Mouse (Mus musculus) intestine, embryonic 16.5 days (tissue): ENCODE data around the gene Tox2. TPM values are rescaled to one million over a fixed set of nuclear protein-coding genes. Genes with fewer than 3 reads are reported as not detected.

Experiments
- ATAC-seq: fragments of 200-750 bp; cut with Nextera tagmentation; 2 replicates; pipeline ENCODE4 v1.8.0; 2017; ENCODE audit warnings: moderate TSS enrichment, moderate library complexity
- H3K27ac ChIP-seq: fragments of 300-500 bp; sonication (generic); 2 replicates; pipeline ENCODE4 v1.5.1; 2014; ENCODE audit warnings: mild to moderate bottlenecking, low read length
- H3K27me3 ChIP-seq: fragments of 300-500 bp; sonication (generic); replicated peaks from 2 replicates; pipeline ENCODE4 v1.6.1; 2014; ENCODE audit warnings: low read length, control low read depth, mixed read lengths; ENCODE audit not compliant: control insufficient read depth, insufficient read depth
- H3K36me3 ChIP-seq: fragments of 300-500 bp; sonication (generic); 2 replicates; pipeline ENCODE4 v1.6.1; 2014; ENCODE audit warnings: low read length, control low read depth; ENCODE audit not compliant: control insufficient read depth, insufficient read depth
- H3K4me1 ChIP-seq: fragments of 300-500 bp; sonication (generic); 2 replicates; pipeline ENCODE4 v1.6.1; 2014; ENCODE audit warnings: low read length, control low read depth, mixed read lengths; ENCODE audit not compliant: control insufficient read depth, insufficient read depth
- H3K4me2 ChIP-seq: fragments of 300-500 bp; sonication (generic); 2 replicates; pipeline ENCODE4 v1.6.1; 2014; ENCODE audit warnings: low read depth, low read length, control low read depth
- H3K4me3 ChIP-seq: fragments of 300-500 bp; sonication (generic); 2 replicates; pipeline ENCODE4 v1.5.1; 2014; ENCODE audit warnings: mild to moderate bottlenecking, low read length
- H3K9ac ChIP-seq: fragments of 300-500 bp; sonication (generic); 2 replicates; pipeline ENCODE4 v1.6.1; 2014; ENCODE audit warnings: low read depth, low read length
- H3K9me3 ChIP-seq: fragments of 300-500 bp; sonication (generic); 2 replicates; pipeline ENCODE4 v1.6.1; 2016; ENCODE audit warnings: low read length, control low read depth; ENCODE audit not compliant: control insufficient read depth
- WGBS: fragments of 180-500 bp; shearing (Covaris S2); extraction: QIAGEN DNeasy Blood & Tissue Kit; methylation state at CpG from one replicate; pipeline ENCODE4 v1.1.7; 2014; 5-methylcytosine and 5-hydroxymethylcytosine counted together
- polyA plus RNA-seq: library from polyadenylated mRNA; unstranded; fragments of >200 nt; fragmentation: Nextera tagmentation; extraction: Ambion mirVana; gene quantifications from 2 replicates; pipeline ENCODE4 v1.2.1, GENCODE M21; 2015

Tox2 gene
- polyA plus RNA-seq, 1 experiment from 2014 or later = 5.7 TPM

- peaks cover 32% of the 10 kb centered on the region for H3K27me3 ChIP-seq
- peaks cover 22% of the 10 kb centered on the region for H3K4me1 ChIP-seq
- ATAC-seq = no peak
- peak overlapping the region; percentile 63 for H3K4me3 ChIP-seq
- H3K9ac ChIP-seq = peak overlapping the region; percentile 69
- H3K36me3 ChIP-seq = no peaks in the 10 kb centered on the region
- 1% methylated on average over 75 of the region's 75 CpGs for WGBS
- no peak overlapping the region for H3K27ac ChIP-seq
- H3K9me3 ChIP-seq = peaks cover 4% of the 10 kb centered on the region; the same call in 1 of the 2 replicates
- H3K4me2 ChIP-seq = peak overlapping the region; percentile 98
These were observed 966 bp downstream of the Tox2 start for GRCm38 (mm10) chr2:163203635-163204547.

DNA sequence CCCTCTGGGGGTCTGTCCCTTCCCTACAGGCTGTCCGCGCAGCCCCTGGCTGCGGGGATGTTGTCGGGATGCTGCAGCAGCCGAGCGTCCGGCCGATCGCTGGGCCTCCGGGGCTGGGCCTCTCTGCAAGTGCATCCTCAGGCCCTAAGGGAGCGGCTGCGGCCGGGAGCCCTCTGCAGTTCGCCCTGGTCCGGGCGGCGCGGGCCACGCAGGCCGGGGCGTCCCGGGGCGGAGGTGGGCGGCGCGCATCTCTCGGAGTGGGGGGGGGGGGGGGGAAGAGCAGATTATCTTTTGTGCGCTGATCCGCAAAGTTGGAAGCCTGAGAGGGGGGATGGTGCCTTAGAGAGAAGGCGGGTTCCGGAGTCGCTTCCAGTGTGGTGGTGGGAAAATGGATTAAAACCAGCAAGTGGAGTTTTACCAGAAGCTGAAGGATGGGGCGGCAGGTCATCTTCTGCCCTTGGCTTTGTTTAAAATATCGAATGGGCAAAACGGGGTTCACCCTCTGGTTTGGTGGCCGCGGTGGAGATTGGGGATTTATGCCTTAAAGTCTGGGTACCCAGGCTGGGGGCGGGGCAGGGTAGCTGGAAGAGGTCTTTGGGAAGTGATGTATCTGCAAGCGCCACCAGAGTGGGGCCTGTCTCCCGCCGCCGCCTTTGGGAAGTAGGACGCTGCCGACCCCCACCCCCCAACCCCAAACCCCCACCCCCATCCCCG, 1.8 kb downstream of the Tox2 start:
- Histone ChIP-seq H3K27me3 (peaks cover 32% of the 10 kb centered on the region), H3K4me3 (peak overlapping the region; percentile 63), H3K36me3 (no peaks in the 10 kb centered on the region), H3K4me2 (peak overlapping the region; percentile 98), H3K27ac (no peak overlapping the region), H3K9me3 (peaks cover 4% of the 10 kb centered on the region; the same call in 1 of the 2 replicates), H3K9ac (peak overlapping the region; percentile 64), H3K4me1 (peaks cover 22% of the 10 kb centered on the region)
- WGBS = under 1% methylated on average over 35 of the region's 45 CpGs
- ATAC-seq = no peak

DNA sequence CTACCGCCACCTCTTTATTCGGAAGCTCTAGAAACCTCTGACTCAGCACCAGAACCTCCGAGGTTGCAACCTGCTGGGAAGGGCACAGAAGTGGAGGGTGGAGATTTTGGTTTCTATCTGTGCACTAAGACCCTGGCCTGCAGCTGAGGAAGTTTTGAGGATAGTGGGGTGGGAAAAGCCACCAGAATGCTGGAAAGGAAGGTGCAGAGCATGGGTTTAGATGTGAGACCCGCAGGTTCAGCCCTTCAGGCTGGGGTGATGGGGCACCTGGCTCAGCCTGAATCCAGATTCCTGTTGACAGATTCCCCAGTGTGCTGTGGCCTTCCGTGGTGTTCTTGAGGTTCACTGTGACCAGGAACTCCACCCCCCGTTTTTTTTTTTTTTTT, 2.3 kb downstream of the Tox2 start:
- no peak overlapping the region for H3K27ac ChIP-seq
- peaks cover 22% of the 10 kb centered on the region for H3K4me1 ChIP-seq
- H3K9me3 ChIP-seq = peaks cover 4% of the 10 kb centered on the region; the same call in 1 of the 2 replicates
- H3K27me3 ChIP-seq = peaks cover 32% of the 10 kb centered on the region
- H3K4me3 ChIP-seq = peak overlapping the region; percentile 63; the same call in 1 of the 2 replicates
- WGBS = 9% methylated on average over 6 of the region's 6 CpGs
- ATAC-seq = no peak
- no peaks in the 10 kb centered on the region for H3K36me3 ChIP-seq
- H3K9ac ChIP-seq = no peak overlapping the region
- no peak overlapping the region for H3K4me2 ChIP-seq

GRCm38 (mm10) chr2:163205737-163206490, 3.0 kb downstream of the Tox2 start:
- WGBS = 48% methylated on average over 17 of the region's 17 CpGs
- no peak overlapping the region for H3K27ac ChIP-seq
- H3K4me3 ChIP-seq = no peak overlapping the region
- peaks cover 4% of the 10 kb centered on the region; the same call in 1 of the 2 replicates for H3K9me3 ChIP-seq
- no peak overlapping the region for H3K9ac ChIP-seq
- no peaks in the 10 kb centered on the region for H3K36me3 ChIP-seq
- no peak for ATAC-seq
- peaks cover 32% of the 10 kb centered on the region for H3K27me3 ChIP-seq
- peaks cover 22% of the 10 kb centered on the region for H3K4me1 ChIP-seq
- H3K4me2 ChIP-seq = no peak overlapping the region

DNA sequence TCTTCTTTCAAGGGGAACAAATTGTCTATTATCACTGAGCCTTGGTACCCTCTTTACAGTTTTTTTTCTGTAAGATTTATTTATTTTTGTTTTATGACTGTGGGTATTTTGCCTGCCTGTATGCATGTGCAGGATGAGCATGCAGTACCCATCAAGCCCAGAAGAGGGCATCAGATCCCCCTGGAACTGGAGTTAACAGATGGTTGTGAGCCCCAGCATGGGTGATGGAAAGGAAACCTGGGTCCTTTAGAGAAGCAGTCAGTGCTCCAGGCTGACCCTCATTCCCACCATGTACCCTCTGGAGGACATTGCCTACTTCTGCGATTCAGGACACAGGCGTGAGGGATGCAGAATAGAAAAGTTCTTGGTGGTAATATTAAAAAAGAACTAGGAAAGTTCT, 4.4 kb downstream of the Tox2 start:
- Histone ChIP-seq H3K4me3 (no peak overlapping the region), H3K27ac (no peak overlapping the region), H3K4me1 (peaks cover 22% of the 10 kb centered on the region), H3K4me2 (no peak overlapping the region), H3K9me3 (peaks cover 4% of the 10 kb centered on the region; the same call in 1 of the 2 replicates), H3K36me3 (no peaks in the 10 kb centered on the region), H3K27me3 (peaks cover 35% of the 10 kb centered on the region), H3K9ac (no peak overlapping the region)
- ATAC-seq = no peak
- 96% methylated on average over 2 of the region's 2 CpGs for WGBS

DNA sequence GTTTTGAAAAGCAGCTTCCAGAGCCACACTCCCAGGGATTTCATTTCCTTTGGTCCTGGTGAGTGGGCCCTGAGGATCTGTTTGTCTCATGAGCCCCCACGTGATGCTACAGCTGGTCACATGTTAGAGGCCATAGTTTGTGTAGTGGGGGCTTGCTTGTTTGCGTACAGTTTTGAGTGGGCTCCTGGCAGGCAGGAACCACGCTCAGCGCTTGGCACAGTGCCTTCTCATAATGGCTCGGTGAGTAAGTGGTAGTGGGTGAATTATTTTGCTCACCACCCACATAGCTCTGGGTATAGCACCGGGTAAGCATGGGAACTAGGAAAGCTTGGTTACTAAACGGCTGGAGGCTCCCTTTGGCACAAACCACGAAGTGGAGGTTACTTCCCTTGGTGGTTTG, 6.2 kb downstream of the Tox2 start:
- Histone ChIP-seq H3K27me3 (peaks cover 21% of the 10 kb centered on the region), H3K4me3 (no peak overlapping the region), H3K36me3 (no peaks in the 10 kb centered on the region), H3K27ac (no peak overlapping the region), H3K4me2 (no peak overlapping the region), H3K9ac (no peak overlapping the region), H3K4me1 (peaks cover 12% of the 10 kb centered on the region), H3K9me3 (peaks cover 4% of the 10 kb centered on the region; the same call in 1 of the 2 replicates)
- 71% methylated on average over 8 of the region's 8 CpGs for WGBS
- ATAC-seq = no peak

DNA sequence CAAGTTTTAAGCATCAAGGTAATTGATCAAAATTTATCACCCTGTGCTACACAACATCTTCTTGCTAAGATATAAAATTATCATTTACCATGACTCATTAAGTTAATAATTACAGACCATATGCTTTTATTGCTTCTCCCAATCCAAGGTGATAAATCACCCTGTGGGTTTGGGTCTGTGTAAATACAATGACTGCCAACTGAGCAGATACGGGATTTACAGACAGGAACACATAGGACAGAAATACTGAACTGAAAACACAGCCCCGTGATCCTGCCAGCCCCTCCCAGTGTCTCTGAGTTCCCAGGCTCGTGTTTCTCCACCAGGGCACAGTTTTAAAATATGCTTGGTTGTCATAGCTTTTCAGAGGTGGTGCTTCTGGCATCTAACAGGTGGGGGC, 10.2 kb downstream of the Tox2 start:
- 11% methylated on average over 3 of the region's 3 CpGs for WGBS
- ATAC-seq = peak; percentile 93
- H3K27ac ChIP-seq = no peak overlapping the region
- no peak overlapping the region for H3K4me3 ChIP-seq
- no peaks in the 10 kb centered on the region for H3K36me3 ChIP-seq
- H3K9ac ChIP-seq = no peak overlapping the region
- H3K4me2 ChIP-seq = no peak overlapping the region
- no peaks in the 10 kb centered on the region for H3K9me3 ChIP-seq
- 0 out of 2 replicates have a peak, but pooled peaks cover 4% of the 10 kb centered on the region for H3K27me3 ChIP-seq
- H3K4me1 ChIP-seq = peaks cover 4% of the 10 kb centered on the region; the same call in 1 of the 2 replicates

DNA sequence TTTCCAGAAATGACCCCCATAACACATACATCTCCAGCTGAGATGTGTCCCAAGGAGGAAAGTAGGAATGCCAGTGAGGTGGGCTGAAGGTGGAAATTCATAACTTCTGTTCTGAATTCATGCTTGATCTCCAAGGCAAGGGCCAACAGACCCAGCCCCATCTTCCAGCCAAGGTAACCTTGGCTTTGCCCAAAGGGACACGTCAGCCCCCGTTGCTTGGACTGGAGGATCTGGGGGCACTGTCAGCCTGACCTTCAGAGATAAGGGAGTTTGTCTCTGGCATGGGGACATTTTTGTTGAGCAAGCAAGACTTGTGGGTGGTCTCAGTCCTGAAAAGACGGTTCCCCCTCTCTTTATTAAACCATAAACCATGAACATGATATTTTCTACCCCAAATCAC, 15.2 kb downstream of the Tox2 start:
- H3K4me2 ChIP-seq = no peak overlapping the region
- H3K4me1 ChIP-seq = peaks cover 6% of the 10 kb centered on the region; the same call in 1 of the 2 replicates
- no peaks in the 10 kb centered on the region for H3K27me3 ChIP-seq
- no peak overlapping the region for H3K27ac ChIP-seq
- no peaks in the 10 kb centered on the region for H3K36me3 ChIP-seq
- no peak for ATAC-seq
- 61% methylated on average over 3 of the region's 3 CpGs for WGBS
- H3K9me3 ChIP-seq = no peaks in the 10 kb centered on the region
- no peak overlapping the region for H3K9ac ChIP-seq
- no peak overlapping the region for H3K4me3 ChIP-seq

GRCm38 (mm10) chr2:163218571-163218970, 15.6 kb downstream of the Tox2 start:
- H3K36me3 ChIP-seq = no peaks in the 10 kb centered on the region
- no peaks in the 10 kb centered on the region for H3K27me3 ChIP-seq
- no peaks in the 10 kb centered on the region for H3K9me3 ChIP-seq
- H3K4me3 ChIP-seq = no peak overlapping the region
- H3K4me1 ChIP-seq = 0 out of 2 replicates have a peak, but pooled peaks cover 2% of the 10 kb centered on the region
- 51% methylated on average over 7 of the region's 7 CpGs for WGBS
- no peak overlapping the region for H3K4me2 ChIP-seq
- ATAC-seq = no peak
- H3K27ac ChIP-seq = no peak overlapping the region
- no peak overlapping the region for H3K9ac ChIP-seq
